Mouse (Mus musculus): ENCODE measurements around the gene Prr36. TPM values are rescaled to one million over a fixed set of nuclear protein-coding genes. Genes with fewer than 3 reads are reported as not detected.

Gene Prr36
- polyA plus RNA-seq, 1 experiment = 0.18 TPM

DNA sequence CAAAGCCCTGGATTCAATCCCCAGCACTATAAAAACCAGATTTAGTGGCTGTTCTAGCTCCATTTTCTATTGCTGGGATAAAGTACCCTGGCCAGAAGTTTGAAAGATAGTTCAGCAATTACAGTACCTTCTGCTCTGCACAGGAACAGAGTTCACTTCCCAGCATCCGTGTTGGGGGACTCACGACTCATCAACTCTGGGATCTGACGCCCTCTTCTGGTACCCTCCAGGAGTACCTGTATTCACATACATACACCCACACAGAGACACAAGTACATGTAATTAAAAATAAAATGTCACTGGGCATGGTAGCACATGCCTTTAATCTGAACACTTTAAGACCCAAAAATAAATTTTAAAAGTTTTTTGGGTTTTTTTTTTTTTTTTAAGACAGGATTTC lies 44.8 kb downstream of the Prr36 start:
- TF ChIP-seq CEBPB (IDR thresholded peaks at IDR 0.05; ENCODE audit: low read depth) (no peak), MAX (IDR thresholded peaks at IDR 0.05) (no peak), CTCF (IDR thresholded peaks at IDR 0.05; ENCODE audit: control insufficient read depth, insufficient read depth, insufficient read length) (no peak)
- no peaks in the 10 kb centered on the region for H3K79me3 ChIP-seq (ENCODE audit: low read depth)
- H3K4me3 ChIP-seq (ENCODE audit: insufficient read depth, poor library complexity, severe bottlenecking) = no peak overlapping the region
- no peak overlapping the region for H3ac ChIP-seq (ENCODE audit: control insufficient read depth, insufficient read length, low read depth)
- H3K27me3 ChIP-seq (ENCODE audit: control insufficient read depth, insufficient read depth, insufficient read length) = no peaks in the 10 kb centered on the region
- H3K36me3 ChIP-seq (ENCODE audit: control insufficient read depth, insufficient read depth) = no peaks in the 10 kb centered on the region
- no peaks in the 10 kb centered on the region for H3K79me2 ChIP-seq (ENCODE audit: control insufficient read depth, insufficient read depth)

DNA sequence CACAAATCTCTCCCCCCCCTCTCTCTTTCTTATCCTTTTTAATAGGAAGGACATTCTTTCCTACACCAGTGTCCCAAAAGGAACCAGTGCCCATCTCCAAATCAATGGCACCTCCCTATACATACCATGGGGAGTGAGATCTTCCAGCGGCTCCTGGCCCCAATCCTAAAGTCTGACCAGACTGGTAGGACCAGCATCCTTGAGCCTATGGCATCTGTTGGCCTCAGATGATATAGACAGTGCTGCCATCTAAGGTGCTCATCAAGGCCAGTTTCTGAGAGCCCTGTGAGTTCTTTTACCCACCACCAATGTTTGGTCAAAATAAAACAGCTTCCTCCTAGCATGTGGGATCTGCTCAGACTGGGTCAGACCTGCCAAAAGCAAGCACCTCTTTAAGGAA lies 49.3 kb downstream of the Prr36 start:
- Histone ChIP-seq H3K79me3 (ENCODE audit: low read depth) (no peaks in the 10 kb centered on the region), H3K79me2 (ENCODE audit: control insufficient read depth, insufficient read depth) (no peaks in the 10 kb centered on the region), H3ac (ENCODE audit: control insufficient read depth, insufficient read length, low read depth) (no peak overlapping the region), H3K4me3 (ENCODE audit: insufficient read depth, poor library complexity, severe bottlenecking) (no peak overlapping the region), H3K36me3 (ENCODE audit: control insufficient read depth, insufficient read depth) (no peaks in the 10 kb centered on the region), H3K27me3 (ENCODE audit: control insufficient read depth, insufficient read depth, insufficient read length) (no peaks in the 10 kb centered on the region)
- TF ChIP-seq CTCF (IDR thresholded peaks at IDR 0.05; ENCODE audit: control insufficient read depth, insufficient read depth, insufficient read length) (no peak), FOSL1 (IDR thresholded peaks at IDR 0.05; ENCODE audit: insufficient read depth, low read length, poor library complexity, severe bottlenecking) (no peak), MYOG (IDR thresholded peaks at IDR 0.05; ENCODE audit: control insufficient read depth, extremely low read depth, insufficient read length) (no peak), USF1 (IDR thresholded peaks at IDR 0.05; ENCODE audit: low read depth) (no peak), MYOD1 (IDR thresholded peaks at IDR 0.05; ENCODE audit: control insufficient read depth, insufficient read length, low read depth) (no peak), CEBPB (IDR thresholded peaks at IDR 0.05; ENCODE audit: low read depth) (no peak), MAX (IDR thresholded peaks at IDR 0.05) (no peak)

DNA sequence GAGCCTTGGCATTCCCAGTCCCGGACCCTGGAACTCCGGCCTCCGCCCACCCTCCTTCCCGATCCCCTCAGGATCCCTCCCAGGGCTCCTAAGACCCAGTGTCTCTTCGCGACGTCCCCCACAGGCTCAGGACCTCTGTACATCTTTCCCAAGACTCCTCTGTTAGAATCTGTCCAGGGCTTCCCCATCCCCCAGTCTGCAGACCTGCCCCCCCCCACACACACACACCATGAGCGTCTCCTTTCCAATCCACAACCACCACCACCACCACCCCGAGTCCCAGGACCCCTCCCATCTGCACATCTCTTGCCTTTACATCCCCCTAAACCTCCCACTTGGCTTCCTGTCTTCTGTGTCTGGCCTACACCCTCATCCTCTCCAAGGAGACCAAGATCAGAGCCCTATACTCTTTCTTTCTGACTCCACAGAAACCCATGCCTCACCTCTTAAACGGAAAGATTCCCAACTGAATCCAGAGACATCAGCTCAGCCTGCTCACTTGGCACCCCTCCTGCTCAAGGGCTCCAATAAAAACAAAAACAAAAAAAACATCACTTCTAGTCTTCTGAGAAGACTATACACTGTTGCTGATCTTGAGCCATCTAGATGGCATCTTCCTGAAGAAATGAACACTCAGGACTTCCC lies 50.3 kb downstream of the Prr36 start:
- Histone ChIP-seq H3ac (ENCODE audit: control insufficient read depth, insufficient read length, low read depth) (peak overlapping the region; percentile 60), H3K27me3 (ENCODE audit: control insufficient read depth, insufficient read depth, insufficient read length) (no peaks in the 10 kb centered on the region), H3K4me3 (ENCODE audit: insufficient read depth, poor library complexity, severe bottlenecking) (peak overlapping the region; percentile 57), H3K79me3 (ENCODE audit: low read depth) (no peaks in the 10 kb centered on the region), H3K36me3 (ENCODE audit: control insufficient read depth, insufficient read depth) (no peaks in the 10 kb centered on the region), H3K79me2 (ENCODE audit: control insufficient read depth, insufficient read depth) (no peaks in the 10 kb centered on the region)
- TF ChIP-seq FOSL1 (IDR thresholded peaks at IDR 0.05; ENCODE audit: insufficient read depth, low read length, poor library complexity, severe bottlenecking) = no peak
- no peak for TF ChIP-seq MAX (IDR thresholded peaks at IDR 0.05)

GRCm38 (mm10) chr8:4165852-4166751 lies 51.2 kb downstream of the Prr36 start, which contains the start of gene Evi5l:
Evi5l (plus strand) TSS chr8:4166567.
- Histone ChIP-seq H3K27me3 (ENCODE audit: control insufficient read depth, insufficient read depth, insufficient read length) (no peaks in the 10 kb centered on the region), H3K79me3 (ENCODE audit: low read depth) (no peaks in the 10 kb centered on the region), H3K79me2 (ENCODE audit: control insufficient read depth, insufficient read depth) (no peaks in the 10 kb centered on the region), H3ac (ENCODE audit: control insufficient read depth, insufficient read length, low read depth) (peak within 1 kb of the TSS; percentile 62), H3K36me3 (ENCODE audit: control insufficient read depth, insufficient read depth) (no peaks in the 10 kb centered on the region), H3K4me3 (ENCODE audit: insufficient read depth, poor library complexity, severe bottlenecking) (peak within 1 kb of the TSS; percentile 57)
- no peak for TF ChIP-seq MYOD1 (IDR thresholded peaks at IDR 0.05; ENCODE audit: control insufficient read depth, insufficient read length, low read depth)
- TF ChIP-seq CEBPB (IDR thresholded peaks at IDR 0.05; ENCODE audit: low read depth) = peak; percentile 70
- no peak for TF ChIP-seq USF1 (IDR thresholded peaks at IDR 0.05; ENCODE audit: low read depth)
- TF ChIP-seq FOSL1 (IDR thresholded peaks at IDR 0.05; ENCODE audit: insufficient read depth, low read length, poor library complexity, severe bottlenecking) = no peak

DNA sequence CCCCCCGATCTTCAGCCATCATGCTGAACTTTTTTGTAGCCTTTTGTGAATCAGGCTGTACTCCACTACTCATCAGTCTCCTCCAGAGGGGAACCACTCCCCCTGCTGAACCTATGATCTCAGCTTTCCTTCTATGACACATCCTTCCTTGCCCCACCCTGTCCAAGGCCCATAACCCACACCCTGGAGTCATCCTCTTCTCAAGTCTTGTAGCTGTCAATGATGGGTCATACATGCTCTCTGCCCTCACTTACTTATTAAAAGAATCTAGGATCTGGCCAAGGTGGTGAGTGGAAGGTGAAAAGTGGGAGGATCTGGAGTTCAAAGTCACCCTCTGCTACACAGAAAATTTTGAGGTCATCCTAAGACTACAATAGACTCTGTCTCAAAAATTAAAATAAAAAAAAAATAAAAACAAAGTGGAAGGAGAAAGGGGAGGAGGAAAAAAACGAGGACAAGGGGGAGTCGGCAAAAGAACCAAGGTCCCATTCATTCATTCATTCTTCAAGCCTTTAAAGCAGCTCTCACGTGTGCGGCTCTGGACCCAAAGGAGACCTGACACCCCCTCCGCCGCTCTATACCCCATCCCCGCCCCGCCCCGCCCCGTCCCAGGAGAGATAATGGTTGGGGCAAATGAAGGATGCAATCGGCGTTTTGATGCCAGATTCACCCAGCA lies 51.9 kb downstream of the Prr36 start:
- TF ChIP-seq MYOG (IDR thresholded peaks at IDR 0.05; ENCODE audit: control insufficient read depth, extremely low read depth, insufficient read length) (no peak), FOSL1 (IDR thresholded peaks at IDR 0.05; ENCODE audit: insufficient read depth, low read length, poor library complexity, severe bottlenecking) (no peak), MAX (IDR thresholded peaks at IDR 0.05) (no peak), USF1 (IDR thresholded peaks at IDR 0.05; ENCODE audit: low read depth) (no peak), CEBPB (IDR thresholded peaks at IDR 0.05; ENCODE audit: low read depth) (no peak), MYOD1 (IDR thresholded peaks at IDR 0.05; ENCODE audit: control insufficient read depth, insufficient read length, low read depth) (no peak)
- Histone ChIP-seq H3K4me3 (ENCODE audit: insufficient read depth, poor library complexity, severe bottlenecking) (peak overlapping the region; percentile 28), H3K79me2 (ENCODE audit: control insufficient read depth, insufficient read depth) (no peaks in the 10 kb centered on the region), H3K27me3 (ENCODE audit: control insufficient read depth, insufficient read depth, insufficient read length) (no peaks in the 10 kb centered on the region), H3K36me3 (ENCODE audit: control insufficient read depth, insufficient read depth) (no peaks in the 10 kb centered on the region), H3K79me3 (ENCODE audit: low read depth) (no peaks in the 10 kb centered on the region), H3ac (ENCODE audit: control insufficient read depth, insufficient read length, low read depth) (peak overlapping the region; percentile 62)

Measured in C2C12 (cell line).